Mouse (Mus musculus) gastrocnemius, postnatal 4 days (tissue): Measurements from ENCODE around the gene Cox16. TPM values are rescaled to one million over a fixed set of nuclear protein-coding genes. Genes with fewer than 3 reads are reported as not detected.

Experiments
- DNase-seq, 2 experiments: peaks; one replicate each; pipeline ENCODE4 v3.0.0; 2021 to 2022; ENCODE audit warnings: low spot score in 2 of 2, mixed read lengths in 2 of 2
- total RNA-seq, 2 experiments: library from RNA; stranded (reverse); gene quantifications; 2 replicates each; pipeline ENCODE4 v1.2.3; 2021

Gene Cox16
- total RNA-seq, 2 experiments from 2014 or later = 74.7 to 83.9 TPM

- no peak for DNase-seq
Observed at GRCm38 (mm10) chr12:81331046-81331638, 153.8 kb downstream of the Cox16 start.

DNA sequence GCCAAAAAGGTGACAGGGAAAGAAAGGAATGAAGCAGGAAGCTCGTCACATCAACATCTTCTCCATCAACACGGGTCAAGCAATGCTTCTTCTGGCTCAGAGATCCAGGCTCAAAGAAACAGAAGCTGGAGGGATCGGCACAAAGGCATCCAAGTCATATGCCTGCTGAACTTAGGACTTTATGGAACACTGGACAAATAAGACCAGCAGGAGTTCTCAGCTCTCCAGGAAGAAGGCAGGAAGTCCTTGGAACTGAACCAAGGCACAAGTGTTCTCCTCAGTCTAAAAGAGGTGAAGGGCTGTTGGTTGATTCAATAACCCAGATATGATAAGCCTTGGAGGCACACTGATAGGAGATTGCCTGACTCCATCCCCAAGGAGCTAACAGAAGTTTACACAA, 159.9 kb downstream of the Cox16 start:
- no peak for DNase-seq

GRCm38 (mm10) chr12:81324116-81324515, 160.8 kb downstream of the Cox16 start:
- no peak for DNase-seq

DNA sequence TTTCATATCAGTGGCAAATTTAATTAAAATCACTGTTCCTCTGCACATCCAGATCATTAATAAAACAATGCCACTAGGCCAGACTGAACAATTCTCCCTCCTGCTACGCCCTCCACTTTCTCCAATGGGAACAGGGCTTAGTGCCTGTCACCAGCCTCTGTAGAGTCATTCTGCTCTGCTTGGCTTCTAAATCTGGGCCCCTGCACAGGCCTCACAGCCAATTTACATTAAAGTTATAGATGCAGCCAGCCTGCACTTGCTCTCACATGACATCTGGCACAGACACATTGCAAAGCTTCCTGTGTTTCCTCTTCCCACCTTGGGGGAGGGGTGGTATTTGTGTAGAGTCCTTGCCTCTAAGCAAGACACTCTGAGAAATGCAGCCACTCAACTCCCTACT, 163.9 kb downstream of the Cox16 start:
- DNase-seq = no peak

DNA sequence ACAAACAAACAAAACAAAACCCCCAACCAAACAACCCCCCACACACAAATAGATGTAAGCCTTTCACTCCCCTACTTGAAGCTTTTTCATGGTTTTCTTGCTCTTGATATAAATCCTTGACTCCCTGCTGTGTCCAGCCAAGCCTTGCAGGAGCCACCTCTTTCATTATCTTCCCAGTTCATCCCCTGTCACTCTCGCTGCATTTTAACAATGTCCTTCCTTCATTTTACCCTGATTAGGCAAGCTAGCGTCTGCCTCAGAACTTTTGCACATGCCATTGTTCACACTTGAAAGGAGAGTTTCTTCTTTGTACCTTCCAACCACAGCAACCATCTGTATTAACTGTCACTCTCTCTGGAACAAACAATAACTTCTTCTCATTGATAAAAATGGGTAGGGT, 167.1 kb downstream of the Cox16 start:
- DNase-seq = no peak

DNA sequence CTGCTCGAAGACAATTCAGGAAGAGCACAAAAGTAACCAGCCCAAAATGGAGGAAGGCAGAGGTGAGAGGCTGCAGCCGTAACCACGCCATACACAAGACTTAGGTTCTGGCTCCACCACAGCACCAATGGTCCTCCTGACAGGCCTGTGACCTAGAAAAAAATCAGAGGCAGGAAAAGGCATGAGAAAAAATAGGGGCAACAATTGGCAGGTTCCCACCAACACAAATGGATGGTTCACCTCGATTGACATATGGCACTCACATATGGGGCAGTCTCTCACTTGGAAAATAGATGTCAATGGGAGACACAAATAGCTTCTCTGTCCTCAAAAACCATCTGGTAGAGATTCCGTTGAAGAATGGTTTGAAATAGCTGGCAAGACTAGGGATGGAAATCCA, 169.0 kb downstream of the Cox16 start:
- DNase-seq = no peak

Other genes starting within 250 kb of the Cox16 start
- 10 to 100 TPM; 50.0 to 52.4 TPM for gene Slc8a3, start 151.9 kb downstream of the Cox16 start, total RNA-seq
- gene Gm4787, start 105.7 kb downstream of the Cox16 start, total RNA-seq = 1 to 10 TPM; 1.2 to 1.8 TPM
- 1 to 10 TPM; 1.6 to 2.0 TPM for gene Adam4, start 63.2 kb downstream of the Cox16 start, total RNA-seq
- gene Gm20498, start 47.8 kb upstream of the Cox16 start, total RNA-seq = 10 to 100 TPM; 23.2 to 28.2 TPM
- 10 to 100 TPM; 21.6 to 26.7 TPM for gene Synj2bp, start 47.8 kb upstream of the Cox16 start, total RNA-seq
- gene Adam21, start 83.3 kb upstream of the Cox16 start, total RNA-seq = under 1 TPM in 1 of 2 experiments, not detected in 1; 0.16 TPM
- 10 to 100 TPM; 25.8 to 27.0 TPM for gene Med6, start 109.9 kb upstream of the Cox16 start, total RNA-seq
- gene Ttc9, start 146.1 kb upstream of the Cox16 start, total RNA-seq = 10 to 100 TPM; 27.3 to 31.0 TPM